Mouse (Mus musculus): ENCODE results near the gene Lalba. TPM values are rescaled to one million over a fixed set of nuclear protein-coding genes. Genes with fewer than 3 reads are reported as not detected.
"Not testable (repeated sequence)": the region's sequence is repeated elsewhere in the genome, so short reads cannot be mapped to it uniquely, and the experiment has no call there.

Lalba gene
- not detected in 2 replicates for polyA plus RNA-seq (2015; fragmentation: Nextera tagmentation; extraction: Ambion mirVana)

GRCm38 (mm10) chr15:98482701-98483100 is at the start of gene Lalba:
TSS of gene Lalba (minus strand) at chr15:98482721.
- Histone ChIP-seq H3K36me3 (no peaks in the 10 kb centered on the region), H3K27me3 (no peaks in the 10 kb centered on the region), H3K9me3 (no peaks in the 10 kb centered on the region), H3K27ac (no peak within 1 kb of the TSS), H3K4me1 (replicated peaks) (no peaks in the 10 kb centered on the region), H3K4me2 (replicated peaks) (no peak within 1 kb of the TSS), H3K9ac (replicated peaks) (no peak within 1 kb of the TSS), H3K4me3 (replicated peaks) (no peak within 1 kb of the TSS)
- ATAC-seq = no peak
- 68% methylated on average over 3 of the region's 3 CpGs for WGBS

DNA sequence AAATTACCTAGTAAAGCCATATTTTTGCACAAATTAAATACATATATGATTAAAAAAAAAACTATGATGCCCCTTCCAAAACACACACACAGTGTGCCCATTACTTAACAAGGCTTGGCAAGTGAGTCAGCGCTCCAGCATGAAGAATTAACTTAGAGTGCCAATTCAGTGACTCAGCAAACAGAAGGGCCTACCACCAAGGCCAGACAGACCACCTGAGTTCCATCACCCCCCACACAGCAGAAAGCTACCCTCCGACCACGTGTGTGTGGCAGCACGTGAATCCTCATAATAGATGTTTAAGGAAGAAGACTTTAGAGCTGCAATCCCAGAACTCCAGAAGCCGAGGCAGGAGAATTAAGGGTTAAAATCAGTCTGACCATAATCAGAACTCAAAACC is 49.8 kb upstream of the Lalba start:
- 42% methylated on average over 5 of the region's 5 CpGs for WGBS
- Histone ChIP-seq H3K36me3 (peaks cover 41% of the 10 kb centered on the region), H3K27me3 (no peaks in the 10 kb centered on the region), H3K9ac (replicated peaks) (peak overlapping the region; percentile 92), H3K27ac (no peak overlapping the region), H3K9me3 (no peaks in the 10 kb centered on the region), H3K4me3 (replicated peaks) (peak overlapping the region; percentile 86), H3K4me1 (replicated peaks) (peaks cover 22% of the 10 kb centered on the region), H3K4me2 (replicated peaks) (peak overlapping the region; percentile 88)
- ATAC-seq = no peak

- Histone ChIP-seq H3K4me3 (replicated peaks) (no peak overlapping the region), H3K36me3 (peaks cover 77% of the 10 kb centered on the region), H3K4me2 (replicated peaks) (no peak overlapping the region), H3K27me3 (no peaks in the 10 kb centered on the region), H3K4me1 (replicated peaks) (peaks cover 22% of the 10 kb centered on the region), H3K9me3 (no peaks in the 10 kb centered on the region), H3K27ac (no peak overlapping the region), H3K9ac (replicated peaks) (no peak overlapping the region)
- 90% methylated on average over 5 of the region's 5 CpGs for WGBS
- ATAC-seq = no peak
Measured at GRCm38 (mm10) chr15:98528066-98528563, 45.6 kb upstream of the Lalba start.

- H3K9me3 ChIP-seq = no peaks in the 10 kb centered on the region
- H3K36me3 ChIP-seq = peaks cover 86% of the 10 kb centered on the region
- H3K4me3 ChIP-seq (replicated peaks) = no peak overlapping the region
- H3K27ac ChIP-seq = no peak overlapping the region
- H3K4me2 ChIP-seq (replicated peaks) = no peak overlapping the region
- ATAC-seq = no peak
- no peak overlapping the region for H3K9ac ChIP-seq (replicated peaks)
- H3K4me1 ChIP-seq (replicated peaks) = peaks cover 15% of the 10 kb centered on the region
- WGBS = 97% methylated on average over 5 of the region's 5 CpGs
- no peaks in the 10 kb centered on the region for H3K27me3 ChIP-seq
Measured at GRCm38 (mm10) chr15:98527056-98527771, 44.7 kb upstream of the Lalba start.

DNA sequence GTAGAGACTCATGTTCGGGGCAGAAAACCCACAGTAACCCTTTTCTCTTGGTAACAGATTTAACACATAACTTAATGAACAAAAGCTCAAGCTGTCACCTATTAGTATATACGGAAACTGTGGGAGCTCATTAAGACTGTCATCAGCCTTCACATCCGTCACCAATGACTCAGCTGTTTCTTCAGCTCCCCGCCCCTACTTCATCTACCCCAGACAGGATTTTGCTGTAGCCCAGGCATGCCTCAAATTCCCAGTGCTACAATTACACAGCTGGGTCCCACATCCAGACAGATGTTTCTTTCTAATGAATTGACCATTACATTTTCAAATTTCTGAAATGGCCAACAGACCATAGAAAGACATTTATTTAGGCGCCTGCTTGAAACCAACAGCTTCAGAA is 43.5 kb upstream of the Lalba start:
- peaks cover 6% of the 10 kb centered on the region for H3K4me1 ChIP-seq (replicated peaks)
- H3K27ac ChIP-seq = no peak overlapping the region
- no peaks in the 10 kb centered on the region for H3K27me3 ChIP-seq
- no peak for ATAC-seq
- no peak overlapping the region for H3K9ac ChIP-seq (replicated peaks)
- no peak overlapping the region for H3K4me3 ChIP-seq (replicated peaks)
- 77% methylated on average over 5 of the region's 5 CpGs for WGBS
- H3K9me3 ChIP-seq = no peaks in the 10 kb centered on the region
- peaks cover 89% of the 10 kb centered on the region for H3K36me3 ChIP-seq
- H3K4me2 ChIP-seq (replicated peaks) = no peak overlapping the region

- Histone ChIP-seq H3K9me3 (no peaks in the 10 kb centered on the region), H3K4me3 (replicated peaks) (no peak overlapping the region), H3K27ac (no peak overlapping the region), H3K27me3 (no peaks in the 10 kb centered on the region), H3K36me3 (peaks cover 78% of the 10 kb centered on the region), H3K4me2 (replicated peaks) (no peak overlapping the region), H3K4me1 (replicated peaks) (0 out of 2 replicates have a peak, but pooled peaks cover 3% of the 10 kb centered on the region), H3K9ac (replicated peaks) (no peak overlapping the region)
- no peak for ATAC-seq
- 95% methylated on average over 3 of the region's 3 CpGs for WGBS
Measured at GRCm38 (mm10) chr15:98521245-98521644, 38.7 kb upstream of the Lalba start.

- no peak overlapping the region for H3K4me2 ChIP-seq (replicated peaks)
- no peak overlapping the region for H3K27ac ChIP-seq
- WGBS = 72% methylated on average over 16 of the region's 16 CpGs
- H3K9ac ChIP-seq (replicated peaks) = no peak overlapping the region
- 0 out of 2 replicates have a peak, but pooled peaks cover 3% of the 10 kb centered on the region for H3K4me1 ChIP-seq (replicated peaks)
- H3K27me3 ChIP-seq = no peaks in the 10 kb centered on the region
- peaks cover 54% of the 10 kb centered on the region for H3K36me3 ChIP-seq
- no peaks in the 10 kb centered on the region for H3K9me3 ChIP-seq
- ATAC-seq = 0 out of 2 replicates have a peak, but pooled peaks have one; percentile 24
- H3K4me3 ChIP-seq (replicated peaks) = no peak overlapping the region
Measured at GRCm38 (mm10) chr15:98517380-98518355, 35.1 kb upstream of the Lalba start.

- WGBS = 88% methylated on average over 2 of the region's 2 CpGs
- H3K9ac ChIP-seq (replicated peaks) = not testable (repeated sequence)
Measured at GRCm38 (mm10) chr15:98514845-98515244, 32.3 kb upstream of the Lalba start.

GRCm38 (mm10) chr15:98514146-98514545 is 31.6 kb upstream of the Lalba start:
- no peak overlapping the region for H3K27ac ChIP-seq
- H3K9me3 ChIP-seq = no peaks in the 10 kb centered on the region
- no peaks in the 10 kb centered on the region for H3K27me3 ChIP-seq
- WGBS = 89% methylated on average over 8 of the region's 8 CpGs
- H3K4me3 ChIP-seq (replicated peaks) = no peak overlapping the region
- H3K4me1 ChIP-seq (replicated peaks) = peaks cover 8% of the 10 kb centered on the region
- H3K4me2 ChIP-seq (replicated peaks) = no peak overlapping the region
- H3K36me3 ChIP-seq = peaks cover 22% of the 10 kb centered on the region
- ATAC-seq = no peak
- H3K9ac ChIP-seq (replicated peaks) = no peak overlapping the region

More at GRCm38 (mm10) chr15:98514845-98515244, 32.3 kb upstream of the Lalba start:
- not testable (repeated sequence) for H3K27ac ChIP-seq; ATAC-seq; H3K4me3 ChIP-seq (replicated peaks); H3K9me3 ChIP-seq; H3K27me3 ChIP-seq; H3K4me2 ChIP-seq (replicated peaks); H3K4me1 ChIP-seq (replicated peaks)
- peaks cover 28% of the 10 kb centered on the region for H3K36me3 ChIP-seq

GRCm38 (mm10) chr15:98513676-98514075 is 31.2 kb upstream of the Lalba start:
- not testable (repeated sequence) for H3K27ac ChIP-seq; H3K4me3 ChIP-seq (replicated peaks); H3K9me3 ChIP-seq; H3K9ac ChIP-seq (replicated peaks); H3K27me3 ChIP-seq; H3K4me2 ChIP-seq (replicated peaks); ATAC-seq; H3K4me1 ChIP-seq (replicated peaks)
- peaks cover 22% of the 10 kb centered on the region for H3K36me3 ChIP-seq
- 80% methylated on average over 3 of the region's 3 CpGs for WGBS

GRCm38 (mm10) chr15:98512799-98513321 is 30.3 kb upstream of the Lalba start:
- H3K36me3 ChIP-seq = peaks cover 15% of the 10 kb centered on the region
- H3K27me3 ChIP-seq = no peaks in the 10 kb centered on the region
- 55% methylated on average over 17 of the region's 17 CpGs for WGBS
- H3K4me3 ChIP-seq (replicated peaks) = no peak overlapping the region
- H3K4me2 ChIP-seq (replicated peaks) = no peak overlapping the region
- no peak for ATAC-seq
- H3K9me3 ChIP-seq = no peaks in the 10 kb centered on the region
- H3K9ac ChIP-seq (replicated peaks) = no peak overlapping the region
- no peak overlapping the region for H3K27ac ChIP-seq
- peaks cover 8% of the 10 kb centered on the region for H3K4me1 ChIP-seq (replicated peaks)

GRCm38 (mm10) chr15:98512232-98512631 is 29.7 kb upstream of the Lalba start:
- no peak overlapping the region for H3K4me2 ChIP-seq (replicated peaks)
- peaks cover 8% of the 10 kb centered on the region for H3K4me1 ChIP-seq (replicated peaks)

More at GRCm38 (mm10) chr15:98512232-98512631, 29.7 kb upstream of the Lalba start:
- no peak for ATAC-seq
- H3K4me3 ChIP-seq (replicated peaks) = no peak overlapping the region
- no peak overlapping the region for H3K27ac ChIP-seq
- 57% methylated on average over 8 of the region's 8 CpGs for WGBS
- H3K9ac ChIP-seq (replicated peaks) = no peak overlapping the region
- H3K9me3 ChIP-seq = no peaks in the 10 kb centered on the region
- H3K36me3 ChIP-seq = peaks cover 10% of the 10 kb centered on the region; the same call in 1 of the 2 replicates
- H3K27me3 ChIP-seq = no peaks in the 10 kb centered on the region

Measured in midbrain, embryonic 13.5 days (tissue).